Mouse (Mus musculus): ENCODE results near the gene Lix1l. TPM values are rescaled to one million over a fixed set of nuclear protein-coding genes. Genes with fewer than 3 reads are reported as not detected.

The Lix1l gene
- 5.6 and 6.7 TPM in 2 replicates for polyA plus RNA-seq (2014; fragmentation: Nextera tagmentation; extraction: Ambion mirVana)

GRCm38 (mm10) chr3:96600639-96601250 lies at the start of gene Lix1l:
Gene Lix1l, plus strand, starts transcription at chr3:96601149.
- ATAC-seq (ENCODE audit: insufficient number of reproducible peaks, insufficient read depth, low FRiP score, low read depth): peak; percentile 91
- Histone ChIP-seq H3K4me2 (ENCODE audit: low read length) (peak within 1 kb of the TSS; percentile 81), H3K9ac (ENCODE audit: low read length) (peak within 1 kb of the TSS; percentile 82), H3K4me1 (ENCODE audit: control insufficient read depth in 2 of 2, insufficient read depth in 2 of 2, low read length in 2 of 2) (peaks cover 7 to 53% of the 10 kb centered on the region in 2 experiments), H3K36me3 (ENCODE audit: control insufficient read depth, insufficient read depth, low read length) (peaks cover 11% of the 10 kb centered on the region; the same call in 1 of the 2 replicates), H3K27ac (replicated peaks in 1 of 2; ENCODE audit: control insufficient read depth in 1 of 2, insufficient read depth in 1 of 2, low read depth in 2 of 2, low read length in 2 of 2) (peak within 1 kb of the TSS; percentile 89 to 93), H3K9me3 (ENCODE audit: control insufficient read depth, low read length) (no peaks in the 10 kb centered on the region), H3K4me3 (ENCODE audit: control insufficient read depth in 1 of 2, insufficient read depth in 1 of 2, low read depth in 1 of 2, low read length in 2 of 2) (peak within 1 kb of the TSS; percentile 61 to 69), H3K27me3 (ENCODE audit: control insufficient read depth, insufficient read depth, low read length) (no peaks in the 10 kb centered on the region)
- under 1% methylated on average over 27 of the region's 27 CpGs for WGBS

DNA sequence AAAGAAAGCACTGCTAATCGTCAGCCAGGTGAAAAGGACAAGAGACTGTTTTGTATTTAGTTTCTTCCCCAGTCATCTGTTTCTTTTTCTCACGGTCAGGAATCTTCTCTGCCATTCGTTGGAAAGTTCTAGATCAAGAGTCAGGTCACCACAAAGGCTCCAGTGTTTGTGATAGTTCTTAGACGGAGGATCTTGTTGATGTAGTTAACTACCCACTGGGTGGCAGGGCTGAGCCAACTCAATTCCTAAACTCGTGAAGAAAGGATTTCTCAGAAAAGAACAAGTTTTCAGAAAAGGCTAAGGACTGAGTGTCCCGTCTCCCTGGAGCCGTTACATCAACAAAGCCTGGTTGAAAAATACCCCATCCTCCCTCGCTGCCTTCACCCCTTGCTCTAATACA lies 49.7 kb upstream of the Lix1l start:
- no peak for ATAC-seq (ENCODE audit: insufficient number of reproducible peaks, insufficient read depth, low FRiP score, low read depth)
- no peaks in the 10 kb centered on the region for H3K27me3 ChIP-seq (ENCODE audit: control insufficient read depth, insufficient read depth, low read length)
- H3K4me2 ChIP-seq (ENCODE audit: low read length): no peak overlapping the region
- WGBS: 14% methylated on average over 8 of the region's 8 CpGs
- H3K4me3 ChIP-seq (ENCODE audit: control insufficient read depth in 1 of 2, insufficient read depth in 1 of 2, low read depth in 1 of 2, low read length in 2 of 2): no peak overlapping the region
- H3K4me1 ChIP-seq (ENCODE audit: control insufficient read depth in 2 of 2, insufficient read depth in 2 of 2, low read length in 2 of 2): peaks cover 17 to 42% of the 10 kb centered on the region in 2 experiments
- peak overlapping the region; percentile 3 to 31; a peak in 1 of 4 replicates for H3K27ac ChIP-seq (replicated peaks in 1 of 2; ENCODE audit: control insufficient read depth in 1 of 2, insufficient read depth in 1 of 2, low read depth in 2 of 2, low read length in 2 of 2)
- peak overlapping the region; percentile 58 for H3K9ac ChIP-seq (ENCODE audit: low read length)
- H3K9me3 ChIP-seq (ENCODE audit: control insufficient read depth, low read length): no peaks in the 10 kb centered on the region
- no peaks in the 10 kb centered on the region for H3K36me3 ChIP-seq (ENCODE audit: control insufficient read depth, insufficient read depth, low read length)

DNA sequence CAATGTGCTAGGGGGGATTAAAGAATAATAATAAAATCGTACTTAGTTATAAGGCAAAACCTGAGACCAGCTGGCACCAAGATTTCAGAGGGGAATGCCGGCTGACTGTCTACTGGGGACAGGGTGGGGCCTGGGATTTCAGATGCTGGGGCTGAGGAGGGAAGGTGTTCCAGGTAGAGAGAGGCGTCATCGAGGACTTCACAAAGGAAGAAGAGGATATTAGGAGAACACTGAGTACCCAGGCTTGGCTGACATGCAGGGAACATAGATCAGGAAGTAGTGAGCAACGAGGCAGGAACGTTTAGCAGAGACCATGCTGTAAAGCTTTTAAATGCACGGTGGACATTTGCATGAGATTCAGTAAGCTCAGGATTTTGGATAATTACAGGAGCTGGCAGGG lies 49.1 kb upstream of the Lix1l start:
- Histone ChIP-seq H3K4me3 (ENCODE audit: control insufficient read depth in 1 of 2, insufficient read depth in 1 of 2, low read depth in 1 of 2, low read length in 2 of 2) (no peak overlapping the region), H3K9me3 (ENCODE audit: control insufficient read depth, low read length) (no peaks in the 10 kb centered on the region), H3K27ac (replicated peaks in 1 of 2; ENCODE audit: control insufficient read depth in 1 of 2, insufficient read depth in 1 of 2, low read depth in 2 of 2, low read length in 2 of 2) (no peak overlapping the region; a peak in 1 of 4 replicates), H3K27me3 (ENCODE audit: control insufficient read depth, insufficient read depth, low read length) (no peaks in the 10 kb centered on the region), H3K4me1 (ENCODE audit: control insufficient read depth in 2 of 2, insufficient read depth in 2 of 2, low read length in 2 of 2) (peaks cover 17 to 47% of the 10 kb centered on the region in 2 experiments), H3K36me3 (ENCODE audit: control insufficient read depth, insufficient read depth, low read length) (no peaks in the 10 kb centered on the region), H3K4me2 (ENCODE audit: low read length) (no peak overlapping the region), H3K9ac (ENCODE audit: low read length) (peak overlapping the region; percentile 58; the same call in 1 of the 2 replicates)
- WGBS: 60% methylated on average over 7 of the region's 7 CpGs
- no peak for ATAC-seq (ENCODE audit: insufficient number of reproducible peaks, insufficient read depth, low FRiP score, low read depth)

GRCm38 (mm10) chr3:96553601-96554000 lies 47.3 kb upstream of the Lix1l start:
- H3K4me2 ChIP-seq (ENCODE audit: low read length): no peak overlapping the region
- no peaks in the 10 kb centered on the region for H3K9me3 ChIP-seq (ENCODE audit: control insufficient read depth, low read length)
- no peaks in the 10 kb centered on the region for H3K36me3 ChIP-seq (ENCODE audit: control insufficient read depth, insufficient read depth, low read length)
- no peak overlapping the region for H3K4me3 ChIP-seq (ENCODE audit: control insufficient read depth in 1 of 2, insufficient read depth in 1 of 2, low read depth in 1 of 2, low read length in 2 of 2)
- no peak for ATAC-seq (ENCODE audit: insufficient number of reproducible peaks, insufficient read depth, low FRiP score, low read depth)
- H3K27ac ChIP-seq (replicated peaks in 1 of 2; ENCODE audit: control insufficient read depth in 1 of 2, insufficient read depth in 1 of 2, low read depth in 2 of 2, low read length in 2 of 2): no peak overlapping the region
- H3K27me3 ChIP-seq (ENCODE audit: control insufficient read depth, insufficient read depth, low read length): no peaks in the 10 kb centered on the region
- H3K9ac ChIP-seq (ENCODE audit: low read length): no peak overlapping the region
- 71% methylated on average over 6 of the region's 6 CpGs for WGBS
- peaks cover 17 to 44% of the 10 kb centered on the region in 2 experiments for H3K4me1 ChIP-seq (ENCODE audit: control insufficient read depth in 2 of 2, insufficient read depth in 2 of 2, low read length in 2 of 2)

GRCm38 (mm10) chr3:96554251-96554650 lies 46.7 kb upstream of the Lix1l start:
- no peak overlapping the region for H3K4me2 ChIP-seq (ENCODE audit: low read length)
- no peaks in the 10 kb centered on the region for H3K9me3 ChIP-seq (ENCODE audit: control insufficient read depth, low read length)
- peaks cover 6% of the 10 kb centered on the region for H3K36me3 ChIP-seq (ENCODE audit: control insufficient read depth, insufficient read depth, low read length)
- H3K9ac ChIP-seq (ENCODE audit: low read length): no peak overlapping the region
- peaks cover 14 to 40% of the 10 kb centered on the region in 2 experiments for H3K4me1 ChIP-seq (ENCODE audit: control insufficient read depth in 2 of 2, insufficient read depth in 2 of 2, low read length in 2 of 2)
- H3K4me3 ChIP-seq (ENCODE audit: control insufficient read depth in 1 of 2, insufficient read depth in 1 of 2, low read depth in 1 of 2, low read length in 2 of 2): no peak overlapping the region
- H3K27ac ChIP-seq (replicated peaks in 1 of 2; ENCODE audit: control insufficient read depth in 1 of 2, insufficient read depth in 1 of 2, low read depth in 2 of 2, low read length in 2 of 2): peak overlapping the region in 1 of 2 experiments; percentile 93; a peak in 1 of 4 replicates
- H3K27me3 ChIP-seq (ENCODE audit: control insufficient read depth, insufficient read depth, low read length): no peaks in the 10 kb centered on the region
- WGBS: 82% methylated on average over 6 of the region's 6 CpGs
- ATAC-seq (ENCODE audit: insufficient number of reproducible peaks, insufficient read depth, low FRiP score, low read depth): no peak

GRCm38 (mm10) chr3:96555041-96555596 lies 45.8 kb upstream of the Lix1l start:
- Histone ChIP-seq H3K36me3 (ENCODE audit: control insufficient read depth, insufficient read depth, low read length) (peaks cover 15% of the 10 kb centered on the region), H3K9ac (ENCODE audit: low read length) (peak overlapping the region; percentile 88), H3K4me3 (ENCODE audit: control insufficient read depth in 1 of 2, insufficient read depth in 1 of 2, low read depth in 1 of 2, low read length in 2 of 2) (0 out of 4 replicates have a peak overlapping the region, but pooled peaks of 1 of the 2 experiments have one; percentile 10), H3K9me3 (ENCODE audit: control insufficient read depth, low read length) (no peaks in the 10 kb centered on the region), H3K27ac (replicated peaks in 1 of 2; ENCODE audit: control insufficient read depth in 1 of 2, insufficient read depth in 1 of 2, low read depth in 2 of 2, low read length in 2 of 2) (peak overlapping the region; percentile 89 to 93), H3K27me3 (ENCODE audit: control insufficient read depth, insufficient read depth, low read length) (no peaks in the 10 kb centered on the region), H3K4me2 (ENCODE audit: low read length) (peak overlapping the region; percentile 97), H3K4me1 (ENCODE audit: control insufficient read depth in 2 of 2, insufficient read depth in 2 of 2, low read length in 2 of 2) (peaks cover 12 to 34% of the 10 kb centered on the region in 2 experiments)
- no peak; the same call in 1 of the 2 replicates for ATAC-seq (ENCODE audit: insufficient number of reproducible peaks, insufficient read depth, low FRiP score, low read depth)
- WGBS: 16% methylated on average over 12 of the region's 12 CpGs

DNA sequence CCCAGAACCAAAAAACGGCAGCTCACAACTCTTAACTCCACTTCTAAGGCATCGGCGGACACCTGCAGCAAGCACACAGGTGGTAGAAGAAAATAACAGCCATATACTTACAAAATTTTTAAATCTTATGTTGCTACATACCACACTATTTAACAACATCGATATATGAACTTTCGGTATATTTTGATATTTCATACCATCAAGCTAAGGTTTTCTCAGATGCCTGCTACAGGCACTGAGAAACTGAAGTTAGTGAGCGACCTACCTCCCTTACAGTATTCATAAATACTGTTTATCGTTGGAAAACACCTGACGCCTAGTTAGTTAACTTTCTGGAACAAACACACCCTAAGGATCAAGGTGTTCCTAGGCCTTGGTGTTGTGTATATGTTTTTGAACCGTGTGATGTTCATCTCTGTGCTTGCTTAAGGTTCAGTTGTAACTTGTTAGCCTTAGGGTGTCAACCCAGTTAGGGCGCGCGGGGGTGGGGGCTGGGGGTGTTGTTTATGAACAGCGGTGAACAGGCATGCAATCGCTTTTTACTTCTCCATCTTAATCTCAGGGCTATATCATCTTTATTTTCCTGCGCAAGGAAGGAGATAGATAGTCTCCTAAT lies 44.8 kb upstream of the Lix1l start:
- Histone ChIP-seq H3K36me3 (ENCODE audit: control insufficient read depth, insufficient read depth, low read length) (peaks cover 24% of the 10 kb centered on the region), H3K4me1 (ENCODE audit: control insufficient read depth in 2 of 2, insufficient read depth in 2 of 2, low read length in 2 of 2) (peaks cover 10 to 36% of the 10 kb centered on the region in 2 experiments), H3K27me3 (ENCODE audit: control insufficient read depth, insufficient read depth, low read length) (no peaks in the 10 kb centered on the region), H3K9ac (ENCODE audit: low read length) (peak overlapping the region; percentile 88), H3K9me3 (ENCODE audit: control insufficient read depth, low read length) (no peaks in the 10 kb centered on the region), H3K27ac (replicated peaks in 1 of 2; ENCODE audit: control insufficient read depth in 1 of 2, insufficient read depth in 1 of 2, low read depth in 2 of 2, low read length in 2 of 2) (peak overlapping the region; percentile 89 to 93; a peak in 3 of 4 replicates), H3K4me3 (ENCODE audit: control insufficient read depth in 1 of 2, insufficient read depth in 1 of 2, low read depth in 1 of 2, low read length in 2 of 2) (peak overlapping the region in 1 of 2 experiments; percentile 76; a peak in 2 of 4 replicates), H3K4me2 (ENCODE audit: low read length) (peak overlapping the region; percentile 97)
- ATAC-seq (ENCODE audit: insufficient number of reproducible peaks, insufficient read depth, low FRiP score, low read depth): no peak
- 73% methylated on average over 15 of the region's 15 CpGs for WGBS

Data from heart, embryonic 14.5 days (tissue).